Mouse (Mus musculus): ENCODE measurements around the gene Gm13289.

DNA sequence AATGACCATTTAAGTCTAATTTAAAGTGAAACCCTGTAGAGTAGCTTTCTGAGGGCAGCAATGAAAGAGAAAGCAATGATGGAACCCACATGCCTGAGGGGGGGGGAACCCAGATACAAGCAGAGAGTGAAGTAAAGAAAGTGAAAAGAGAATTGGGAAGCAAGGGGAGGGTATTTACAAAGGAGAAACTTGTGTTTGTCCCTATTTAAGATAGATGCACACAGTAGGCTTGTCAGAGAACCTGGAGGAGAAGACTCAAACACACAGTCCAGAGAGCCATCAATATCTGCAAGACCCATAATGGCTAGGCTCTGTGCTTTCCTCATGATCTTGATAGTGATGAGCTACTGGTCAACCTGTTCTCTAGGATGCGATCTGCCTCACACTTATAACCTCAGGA, 42.9 kb downstream of the Gm13289 start, which contains the start of gene Ifna11:
- TF ChIP-seq CTCF (IDR thresholded peaks at IDR 0.05; ENCODE audit: borderline replicate concordance, insufficient read depth, low read depth, low read length) (no peak), POLR2A (IDR thresholded peaks at IDR 0.05; ENCODE audit: borderline replicate concordance, insufficient read depth, low read length) (no peak)
